ENCODE assay signal across 24 mouse cellular contexts in genomic region chr1:15959578-15959977, GRCm38 (mm10).
DNase-seq lines count a peak whose midpoint lies in the region; ATAC-seq and TF ChIP-seq lines count a peak whose summit lies in the region.
"Had no signal": no experiment of that assay in that cellular context is flagged by ENCODE, and none has a peak within 500 bp of the region (broad histone marks: within the 10 kb centered on the region; RNA-seq: fewer than 3 reads in every experiment).

No protein-coding gene starts in this region.

- CTCF ChIA-PET in Patski (lab: Charles Lee) = interaction anchor here (1.0 to 2.9 kb wide), 4 partner anchors 11 to 35 kb away, joined by 3 to 8 read pairs (median 4); no protein-coding TSS in a partner anchor

- no peaks in the 10 kb centered on the region for H3K79me3 ChIP-seq in C2C12 (ENCODE audit: low read depth)

- POLR2A ChIA-PET in Patski (lab: Charles Lee) = interaction anchor here (0.6 kb wide), 1 partner anchor 10 kb away, joined by 4 read pairs; no protein-coding TSS in a partner anchor

- H3K27me3 ChIP-seq in C2C12 (ENCODE audit: control insufficient read depth, insufficient read depth, insufficient read length) = no peaks in the 10 kb centered on the region
- H3K27me3 ChIP-seq in Patski = no peaks in the 10 kb centered on the region
- H3K27me3 ChIP-seq: CH12.LX; embryonic facial prominence, embryonic 13.5 days; embryonic facial prominence, embryonic 15.5 days; forebrain, embryonic 12.5 days had no signal

- no peaks in the 10 kb centered on the region for H3K36me3 ChIP-seq in C2C12 (ENCODE audit: control insufficient read depth, insufficient read depth)
- H3K36me3 ChIP-seq: embryonic facial prominence, embryonic 13.5 days; embryonic facial prominence, embryonic 15.5 days; forebrain, embryonic 10.5 days; forebrain, embryonic 12.5 days; G1E had no signal

- peak; percentile 98 for ATAC-seq in Patski
- ATAC-seq: CD4-positive, CD25-positive, alpha-beta regulatory T cell, adult 4 months; forebrain, embryonic 14.5 days; forebrain, embryonic 16.5 days had no signal

- in situ Hi-C loops in Patski (cut with MboI; ENCODE audit: low pct_unique_long_range_greater_than_20kb) = no loop called here

- H3K79me2 ChIP-seq in C2C12 (ENCODE audit: control insufficient read depth, insufficient read depth) = no peaks in the 10 kb centered on the region

- no peak overlapping the region for H3K4me3 ChIP-seq in C2C12 (ENCODE audit: insufficient read depth, poor library complexity, severe bottlenecking)
- H3K4me3 ChIP-seq: embryonic facial prominence, embryonic 13.5 days; embryonic facial prominence, embryonic 15.5 days; erythroblast, embryonic 14.5 days; forebrain, embryonic 10.5 days; forebrain, embryonic 12.5 days had no signal

- no peak for TF ChIP-seq CTCF in C2C12 (IDR thresholded peaks at IDR 0.05; ENCODE audit: control insufficient read depth, insufficient read depth, insufficient read length)
- TF ChIP-seq CTCF in Patski (IDR thresholded peaks at IDR 0.05) = no peak

- DNase-seq in adrenal gland, adult 2 months = peak; percentile 29
- DNase-seq in adrenal gland, postnatal 14 days = no peak
- peak; percentile 60 for DNase-seq in Patski (ENCODE audit: low read depth, low spot score)
- DNase-seq in neural tube, embryonic 10.5 days (ENCODE audit: extremely low spot score, low spot score) = no peak
- no peak for DNase-seq in lung, postnatal 14 days
- DNase-seq: adrenal gland, postnatal 25 days; cerebellum, adult 11 months; cerebellum, adult 18-20 months; cerebellum, adult 8-10 months; cerebellum, adult 9-11 months; cerebellum, postnatal 14 days; cerebellum, postnatal 36 days; embryo, embryonic 11 days had no signal

- no peak overlapping the region for H3ac ChIP-seq in C2C12 (ENCODE audit: control insufficient read depth, insufficient read length, low read depth)

TF ChIP-seq in C2C12, 6 proteins besides CTCF, POLR2A, EP300 and RAD21:
- TF ChIP-seq MAX (IDR thresholded peaks at IDR 0.05) (no peak), MYOG (IDR thresholded peaks at IDR 0.05; ENCODE audit: control insufficient read depth, extremely low read depth, insufficient read length) (no peak), CEBPB (IDR thresholded peaks at IDR 0.05; ENCODE audit: low read depth) (peak; percentile 64), MYOD1 (IDR thresholded peaks at IDR 0.05; ENCODE audit: control insufficient read depth, insufficient read length, low read depth) (no peak), USF1 (IDR thresholded peaks at IDR 0.05; ENCODE audit: low read depth) (no peak)
TF ChIP-seq in C2C12: peak in this region for 1.

Comparison
In these comparisons a context has a peak if more than half of its experiments do, and no peak if none do; other contexts are left out.
1. DNase-seq: peak in adrenal gland, adult 2 months (single experiment) and Patski (single experiment); none in adrenal gland, postnatal 14 days (single experiment), neural tube, embryonic 10.5 days (single experiment) and lung, postnatal 14 days (single experiment).